Mouse (Mus musculus): ENCODE data around the gene Mab21l1. TPM values are rescaled to one million over a fixed set of nuclear protein-coding genes. Genes with fewer than 3 reads are reported as not detected.

Gene Mab21l1
- polyA plus RNA-seq, 1 experiment = 0.11 TPM

DNA sequence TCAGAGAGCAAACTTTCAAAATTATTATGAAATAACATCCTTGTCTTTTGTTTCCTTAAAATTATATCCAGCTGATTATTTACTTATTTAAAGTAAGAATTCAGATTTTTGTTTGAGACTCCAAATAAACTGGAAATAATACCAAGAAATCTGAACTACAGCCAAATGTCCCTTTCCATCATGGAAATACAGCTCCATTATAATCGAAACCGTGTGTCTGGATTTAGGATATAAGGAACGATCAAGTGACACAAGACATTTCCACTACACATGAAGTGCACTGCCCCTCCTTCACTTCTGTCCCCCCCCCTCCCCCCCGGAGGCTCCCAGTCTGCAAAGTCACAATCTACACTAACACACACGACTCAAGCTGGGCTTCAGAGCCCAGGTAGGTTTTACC lies 33.8 kb downstream of the Mab21l1 start:
- Histone ChIP-seq H3K4me3 (ENCODE audit: low read depth, low read length) (no peak overlapping the region), H3K27me3 (ENCODE audit: control insufficient read depth, insufficient read depth, low read length) (no peaks in the 10 kb centered on the region), H3K27ac (ENCODE audit: insufficient read depth, low read depth, low read length) (no peak overlapping the region), H3K36me3 (ENCODE audit: control insufficient read depth, insufficient read depth, low read length) (no peaks in the 10 kb centered on the region), H3K4me1 (ENCODE audit: control insufficient read depth, insufficient read depth, insufficient read length, low read length) (peaks cover 3% of the 10 kb centered on the region; the same call in 1 of the 2 replicates)
- WGBS = 76% methylated on average over 5 of the region's 5 CpGs
- no peak for TF ChIP-seq POLR2A (IDR thresholded peaks at IDR 0.05; ENCODE audit: low read depth, low read length)
- no peak for TF ChIP-seq CTCF (IDR thresholded peaks at IDR 0.05; ENCODE audit: extremely low read depth, insufficient read length, insufficient replicate concordance, low read depth, low read length)

DNA sequence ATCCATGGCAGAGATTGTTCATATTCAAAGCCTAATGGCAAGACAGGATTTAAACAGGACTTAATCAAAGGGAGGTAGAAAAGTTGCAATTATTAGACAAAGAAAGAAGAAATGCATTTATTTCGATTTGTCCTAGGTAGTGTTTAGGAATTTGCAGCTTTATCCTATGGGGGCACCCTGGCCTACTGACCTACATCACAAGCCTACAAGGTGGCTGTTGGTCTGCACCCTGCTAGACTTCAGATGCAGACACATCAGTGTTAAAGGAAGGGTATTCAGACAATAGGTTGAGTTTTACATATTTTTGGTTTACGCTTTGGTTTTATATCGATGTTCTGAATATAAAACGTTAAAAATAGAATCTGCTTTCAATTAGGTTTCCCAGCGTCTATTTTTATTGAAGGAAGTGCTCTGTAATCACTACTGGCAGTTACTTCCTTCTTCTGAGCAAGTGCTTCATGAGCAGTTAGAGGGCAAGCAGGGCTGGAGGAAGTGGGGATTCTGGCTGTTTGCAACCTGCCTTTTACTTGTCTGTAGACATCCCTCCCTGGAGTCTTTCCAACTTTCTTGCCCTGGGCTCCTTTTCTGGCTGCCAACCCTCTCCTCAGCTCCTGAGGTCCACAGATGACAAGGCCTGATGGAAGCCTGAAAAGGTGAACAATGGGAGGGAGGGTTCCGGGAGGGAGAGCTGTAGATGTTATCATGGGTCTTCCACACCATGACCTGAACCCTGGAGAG lies 34.5 kb downstream of the Mab21l1 start:
- 28% methylated on average over 6 of the region's 6 CpGs for WGBS
- Histone ChIP-seq H3K27me3 (ENCODE audit: control insufficient read depth, insufficient read depth, low read length) (no peaks in the 10 kb centered on the region), H3K4me1 (ENCODE audit: control insufficient read depth, insufficient read depth, insufficient read length, low read length) (peaks cover 3% of the 10 kb centered on the region; the same call in 1 of the 2 replicates), H3K4me3 (ENCODE audit: low read depth, low read length) (no peak overlapping the region), H3K36me3 (ENCODE audit: control insufficient read depth, insufficient read depth, low read length) (no peaks in the 10 kb centered on the region), H3K27ac (ENCODE audit: insufficient read depth, low read depth, low read length) (no peak overlapping the region)
- TF ChIP-seq POLR2A (IDR thresholded peaks at IDR 0.05; ENCODE audit: low read depth, low read length) = no peak
- TF ChIP-seq CTCF (IDR thresholded peaks at IDR 0.05; ENCODE audit: extremely low read depth, insufficient read length, insufficient replicate concordance, low read depth, low read length) = no peak

DNA sequence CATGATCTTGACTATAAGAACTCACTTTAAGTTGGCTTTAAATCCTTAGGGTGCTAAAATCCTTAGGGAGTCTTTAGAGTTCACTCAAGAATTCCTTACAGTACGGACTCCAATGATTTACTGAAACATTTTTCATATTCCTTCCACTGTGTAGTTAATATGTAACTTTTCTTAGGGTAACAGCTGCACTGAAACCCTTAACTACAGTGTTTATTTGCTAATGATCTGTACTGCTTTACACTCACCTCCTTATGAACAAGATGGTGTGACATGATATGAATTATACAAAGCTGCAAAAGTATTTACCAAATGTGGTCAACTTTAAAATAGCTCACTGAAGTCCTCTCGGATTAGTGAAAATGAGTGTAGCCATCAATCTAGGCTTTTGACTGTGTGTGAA lies 35.8 kb downstream of the Mab21l1 start:
- no peaks in the 10 kb centered on the region for H3K27me3 ChIP-seq (ENCODE audit: control insufficient read depth, insufficient read depth, low read length)
- no peak for TF ChIP-seq CTCF (IDR thresholded peaks at IDR 0.05; ENCODE audit: extremely low read depth, insufficient read length, insufficient replicate concordance, low read depth, low read length)
- TF ChIP-seq POLR2A (IDR thresholded peaks at IDR 0.05; ENCODE audit: low read depth, low read length) = no peak
- H3K4me1 ChIP-seq (ENCODE audit: control insufficient read depth, insufficient read depth, insufficient read length, low read length) = peaks cover 3% of the 10 kb centered on the region; the same call in 1 of the 2 replicates
- no peak overlapping the region for H3K27ac ChIP-seq (ENCODE audit: insufficient read depth, low read depth, low read length)
- no peaks in the 10 kb centered on the region for H3K36me3 ChIP-seq (ENCODE audit: control insufficient read depth, insufficient read depth, low read length)
- WGBS = 27% methylated on average over 2 of the region's 2 CpGs
- no peak overlapping the region for H3K4me3 ChIP-seq (ENCODE audit: low read depth, low read length)

DNA sequence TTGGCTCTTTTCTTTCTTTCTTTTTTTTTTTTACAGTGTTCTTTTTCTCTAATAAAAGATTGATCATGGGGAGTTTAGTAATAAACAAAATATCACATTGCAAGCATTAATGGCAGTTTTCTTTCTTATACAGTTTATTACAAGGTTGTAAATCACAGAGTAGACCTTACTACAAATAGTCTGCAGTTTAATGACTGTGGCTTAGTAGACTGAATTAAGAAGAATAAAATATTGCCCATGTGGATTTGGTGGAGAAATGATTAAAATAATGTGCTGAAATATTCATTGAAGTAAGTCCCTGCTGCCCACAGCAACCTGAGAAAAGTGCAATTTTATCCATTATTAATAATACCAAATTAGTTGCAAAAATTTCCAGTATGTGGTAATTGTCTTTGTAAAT lies 37.3 kb downstream of the Mab21l1 start:
- Histone ChIP-seq H3K36me3 (ENCODE audit: control insufficient read depth, insufficient read depth, low read length) (no peaks in the 10 kb centered on the region), H3K27me3 (ENCODE audit: control insufficient read depth, insufficient read depth, low read length) (no peaks in the 10 kb centered on the region), H3K27ac (ENCODE audit: insufficient read depth, low read depth, low read length) (no peak overlapping the region), H3K4me3 (ENCODE audit: low read depth, low read length) (no peak overlapping the region), H3K4me1 (ENCODE audit: control insufficient read depth, insufficient read depth, insufficient read length, low read length) (peaks cover 3% of the 10 kb centered on the region; the same call in 1 of the 2 replicates)
- no peak for TF ChIP-seq CTCF (IDR thresholded peaks at IDR 0.05; ENCODE audit: extremely low read depth, insufficient read length, insufficient replicate concordance, low read depth, low read length)
- TF ChIP-seq POLR2A (IDR thresholded peaks at IDR 0.05; ENCODE audit: low read depth, low read length) = no peak

DNA sequence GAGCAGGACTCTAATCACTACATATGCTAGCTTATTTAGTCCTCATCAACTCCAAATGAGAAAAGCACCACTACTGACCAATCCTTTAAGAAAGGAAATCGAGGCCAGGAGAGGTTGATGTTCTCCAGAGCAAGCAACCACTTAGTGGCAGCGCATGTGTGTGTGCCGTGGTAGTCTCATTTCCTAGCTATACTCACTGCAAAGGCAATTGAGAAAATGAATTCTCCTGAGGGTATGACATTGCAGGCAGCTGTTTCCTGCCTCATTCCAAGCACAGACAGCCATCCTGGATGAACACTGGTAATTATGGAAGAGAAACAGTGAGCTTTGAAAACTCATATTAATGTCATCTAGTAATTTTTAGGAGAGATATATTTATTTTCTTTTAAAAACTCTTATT lies 42.6 kb downstream of the Mab21l1 start:
- no peak overlapping the region for H3K27ac ChIP-seq (ENCODE audit: insufficient read depth, low read depth, low read length)
- no peaks in the 10 kb centered on the region for H3K4me1 ChIP-seq (ENCODE audit: control insufficient read depth, insufficient read depth, insufficient read length, low read length)
- H3K36me3 ChIP-seq (ENCODE audit: control insufficient read depth, insufficient read depth, low read length) = no peaks in the 10 kb centered on the region
- WGBS = 73% methylated on average over 3 of the region's 3 CpGs
- no peak for TF ChIP-seq CTCF (IDR thresholded peaks at IDR 0.05; ENCODE audit: extremely low read depth, insufficient read length, insufficient replicate concordance, low read depth, low read length)
- TF ChIP-seq POLR2A (IDR thresholded peaks at IDR 0.05; ENCODE audit: low read depth, low read length) = no peak
- H3K27me3 ChIP-seq (ENCODE audit: control insufficient read depth, insufficient read depth, low read length) = no peaks in the 10 kb centered on the region
- H3K4me3 ChIP-seq (ENCODE audit: low read depth, low read length) = no peak overlapping the region

DNA sequence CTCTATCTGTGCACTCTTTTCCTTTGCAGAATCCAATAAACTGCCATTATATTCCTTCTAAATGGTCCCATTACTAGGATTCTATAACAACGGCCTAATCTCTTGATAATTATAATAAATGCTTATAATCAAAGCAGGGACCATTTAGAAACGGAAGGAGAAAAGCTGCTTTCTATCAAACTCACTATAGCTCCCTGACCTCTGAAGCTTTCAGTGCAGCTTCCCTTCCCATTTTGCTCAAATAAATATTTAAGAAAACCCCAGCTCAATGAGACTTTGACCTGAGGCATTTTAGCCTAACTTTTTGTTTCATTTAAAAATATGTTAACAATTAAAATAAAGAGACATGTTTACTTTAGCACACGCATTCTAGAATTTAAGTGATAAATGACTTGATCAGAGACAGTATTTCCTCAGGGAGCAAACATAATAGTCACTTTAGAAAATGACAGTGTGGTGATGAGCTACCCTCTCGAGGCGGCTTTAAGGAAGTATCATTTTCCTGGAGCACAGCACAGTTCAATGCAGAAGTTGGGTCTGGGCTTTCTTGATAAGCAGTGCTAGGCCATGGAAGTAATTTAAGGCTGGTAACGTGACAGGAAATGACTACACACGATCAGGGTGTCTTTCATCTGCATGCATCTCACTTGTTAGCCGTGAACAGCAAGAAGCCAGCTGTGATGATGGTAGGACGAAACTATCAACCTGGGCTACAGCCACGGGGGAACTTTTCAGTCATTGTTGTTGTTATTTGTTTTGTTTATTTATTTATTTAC lies 46.4 kb downstream of the Mab21l1 start:
- TF ChIP-seq POLR2A (IDR thresholded peaks at IDR 0.05; ENCODE audit: low read depth, low read length) (no peak), CTCF (IDR thresholded peaks at IDR 0.05; ENCODE audit: extremely low read depth, insufficient read length, insufficient replicate concordance, low read depth, low read length) (no peak)
- no peak overlapping the region for H3K4me3 ChIP-seq (ENCODE audit: low read depth, low read length)
- H3K36me3 ChIP-seq (ENCODE audit: control insufficient read depth, insufficient read depth, low read length) = no peaks in the 10 kb centered on the region
- 0 out of 2 replicates have a peak, but pooled peaks cover 2% of the 10 kb centered on the region for H3K4me1 ChIP-seq (ENCODE audit: control insufficient read depth, insufficient read depth, insufficient read length, low read length)
- H3K27ac ChIP-seq (ENCODE audit: insufficient read depth, low read depth, low read length) = no peak overlapping the region
- WGBS = 49% methylated on average over 10 of the region's 10 CpGs
- H3K27me3 ChIP-seq (ENCODE audit: control insufficient read depth, insufficient read depth, low read length) = no peaks in the 10 kb centered on the region

DNA sequence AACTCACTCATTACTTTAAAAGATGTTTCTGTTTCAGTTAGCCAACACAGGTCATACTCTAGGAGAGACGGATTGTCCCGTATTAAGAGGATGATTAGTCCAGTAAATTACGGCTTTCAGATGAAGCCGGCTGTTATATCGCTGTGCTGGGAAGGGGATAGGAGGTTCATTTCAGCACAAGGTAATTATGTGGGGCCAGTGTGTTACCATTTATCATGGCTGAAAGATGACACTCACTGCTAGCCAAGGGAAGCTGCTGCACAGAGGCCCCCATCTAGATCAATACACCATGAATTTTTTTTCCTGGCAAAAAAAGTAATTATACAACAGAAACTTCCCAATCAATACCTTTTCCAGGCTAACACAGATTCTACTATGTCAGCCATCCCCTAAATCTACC lies 47.9 kb downstream of the Mab21l1 start:
- Histone ChIP-seq H3K4me1 (ENCODE audit: control insufficient read depth, insufficient read depth, insufficient read length, low read length) (0 out of 2 replicates have a peak, but pooled peaks cover 2% of the 10 kb centered on the region), H3K36me3 (ENCODE audit: control insufficient read depth, insufficient read depth, low read length) (no peaks in the 10 kb centered on the region), H3K27me3 (ENCODE audit: control insufficient read depth, insufficient read depth, low read length) (no peaks in the 10 kb centered on the region), H3K27ac (ENCODE audit: insufficient read depth, low read depth, low read length) (no peak overlapping the region), H3K4me3 (ENCODE audit: low read depth, low read length) (no peak overlapping the region)
- 87% methylated on average over 5 of the region's 5 CpGs for WGBS
- TF ChIP-seq POLR2A (IDR thresholded peaks at IDR 0.05; ENCODE audit: low read depth, low read length) = no peak
- TF ChIP-seq CTCF (IDR thresholded peaks at IDR 0.05; ENCODE audit: extremely low read depth, insufficient read length, insufficient replicate concordance, low read depth, low read length) = no peak

All from small intestine, adult 2 months (tissue).